Mouse (Mus musculus) myocyte (in vitro differentiated cells): ENCODE results near the gene Spred1.

ENCODE experiments used
- E2F4 ChIP-seq: IDR thresholded peaks from one replicate; pipeline ENCODE4 v1.6.1; 2011; ENCODE audit warnings: mild to moderate bottlenecking, control low read depth, moderate library complexity; ENCODE audit not compliant: insufficient read depth
- MAX ChIP-seq: IDR thresholded peaks from one replicate; pipeline ENCODE4 v1.6.1; 2011; ENCODE audit warnings: low read depth, mild to moderate bottlenecking, control low read depth
- POLR2A ChIP-seq: IDR thresholded peaks from one replicate; pipeline ENCODE4 v1.6.1; 2011; ENCODE audit warnings: low read depth, mild to moderate bottlenecking, control low read depth, moderate library complexity; ENCODE audit not compliant: insufficient read length

- TF ChIP-seq POLR2A (no peak), E2F4 (no peak), MAX (no peak)
Observed at GRCm38 (mm10) chr2:117110355-117110866, 10.8 kb upstream of the Spred1 start.
